Mouse (Mus musculus) liver, embryonic 16.5 days (tissue): Measurements from ENCODE around the gene Zbtb34. TPM values are rescaled to one million over a fixed set of nuclear protein-coding genes. Genes with fewer than 3 reads are reported as not detected.

Source experiments
- ATAC-seq: fragments of 200-750 bp; cut with Nextera tagmentation; 2 replicates; pipeline ENCODE4 v1.8.0; 2017; ENCODE audit warnings: low read depth, mild to moderate bottlenecking, moderate number of reproducible peaks, moderate library complexity
- H3K27ac ChIP-seq: fragments of 300-500 bp; sonication (generic); 2 replicates; pipeline ENCODE4 v1.5.1; 2014; ENCODE audit warnings: mild to moderate bottlenecking, low read length
- H3K27me3 ChIP-seq: fragments of 300-500 bp; sonication (generic); 2 replicates; pipeline ENCODE4 v1.6.1; 2014; ENCODE audit warnings: low read depth, low read length, mixed read lengths; ENCODE audit not compliant: control insufficient read depth, insufficient read depth
- H3K36me3 ChIP-seq: fragments of 300-500 bp; sonication (generic); 2 replicates; pipeline ENCODE4 v1.6.1; 2014; ENCODE audit warnings: mild to moderate bottlenecking; ENCODE audit not compliant: control insufficient read depth, insufficient read depth
- H3K4me1 ChIP-seq: fragments of 300-500 bp; sonication (generic); 2 replicates; pipeline ENCODE4 v1.6.1; 2014; ENCODE audit warnings: low read depth, low read length, mixed read lengths; ENCODE audit not compliant: control insufficient read depth
- H3K4me2 ChIP-seq: fragments of 300-500 bp; sonication (generic); 2 replicates; pipeline ENCODE4 v1.6.1; 2014; ENCODE audit warnings: low read depth, low read length, mixed read lengths
- H3K4me3 ChIP-seq: fragments of 300-500 bp; sonication (generic); 2 replicates; pipeline ENCODE4 v1.5.1; 2014; ENCODE audit warnings: low read depth, mild to moderate bottlenecking, low read length
- H3K9ac ChIP-seq: fragments of 300-500 bp; sonication (generic); 2 replicates; pipeline ENCODE4 v1.6.1; 2014; ENCODE audit warnings: low read depth, low read length
- H3K9me3 ChIP-seq: fragments of 300-500 bp; sonication (generic); replicated peaks from 2 replicates; pipeline ENCODE4 v1.6.1; 2016; ENCODE audit warnings: low read length; ENCODE audit not compliant: control insufficient read depth
- WGBS: fragments of 180-500 bp; shearing (Covaris S2); extraction: QIAGEN DNeasy Blood & Tissue Kit; methylation state at CpG from one replicate; pipeline ENCODE4 v1.1.7; 2014; ENCODE audit not compliant: insufficient replicate concordance; 5-methylcytosine and 5-hydroxymethylcytosine counted together
- polyA plus RNA-seq: library from polyadenylated mRNA; unstranded; fragments of >200 nt; fragmentation: Nextera tagmentation; extraction: Ambion mirVana; gene quantifications from 2 replicates; pipeline ENCODE4 v1.2.1, GENCODE M21; 2015

Gene Zbtb34
- polyA plus RNA-seq, 1 experiment from 2014 or later, result 2.0 TPM

DNA sequence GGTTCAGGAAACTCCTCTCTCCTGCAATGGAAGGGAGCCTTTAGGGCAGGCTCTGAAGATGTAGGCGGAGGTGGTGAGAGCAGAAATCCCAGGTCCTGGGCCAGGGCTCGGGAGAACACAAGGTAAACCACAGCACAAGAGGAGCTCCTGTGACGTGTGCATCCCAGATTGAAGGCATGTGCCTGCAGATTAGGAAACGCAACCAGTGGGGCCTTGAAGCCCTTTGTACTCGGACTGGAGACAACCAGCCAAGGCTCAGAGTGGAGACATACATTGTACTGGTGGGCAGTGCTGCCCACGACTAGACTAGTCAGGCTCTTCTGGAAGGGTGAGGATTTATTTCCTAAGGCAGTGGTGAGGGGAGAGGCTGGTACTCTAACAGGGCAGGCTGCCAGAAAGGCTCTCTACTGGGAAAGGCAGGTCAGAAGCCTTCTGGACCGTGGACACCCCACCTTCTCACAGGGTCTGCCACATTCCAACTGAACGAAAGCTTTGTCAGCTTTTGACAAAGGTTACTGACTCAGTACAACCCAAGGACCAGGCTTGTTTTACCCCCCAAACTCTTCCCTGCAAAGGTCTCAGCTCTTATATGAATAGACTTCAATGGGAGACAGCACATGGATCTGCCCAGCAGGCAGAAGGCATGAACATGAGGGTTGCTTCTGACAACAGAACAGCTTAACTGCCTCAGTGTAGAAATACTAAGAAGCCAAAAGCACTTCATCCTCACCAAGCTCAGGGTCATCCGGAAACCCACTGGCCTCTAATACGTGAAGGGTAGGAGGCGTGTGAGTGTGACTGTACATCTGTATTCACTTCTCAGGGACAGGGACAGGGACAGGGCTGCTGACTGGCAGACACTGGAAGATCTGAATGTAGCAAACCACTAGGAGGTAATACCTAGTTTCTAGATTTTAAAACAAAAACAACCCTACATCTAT, 20.2 kb upstream of the Zbtb34 start:
- H3K36me3 ChIP-seq, result peaks cover 18% of the 10 kb centered on the region; the same call in 1 of the 2 replicates
- H3K4me1 ChIP-seq, result peaks cover 4% of the 10 kb centered on the region
- WGBS, result 71% methylated on average over 11 of the region's 11 CpGs
- no peak overlapping the region for H3K9ac ChIP-seq
- no peak overlapping the region for H3K4me3 ChIP-seq
- H3K4me2 ChIP-seq, result no peak overlapping the region
- H3K27me3 ChIP-seq, result no peaks in the 10 kb centered on the region
- H3K27ac ChIP-seq, result no peak overlapping the region
- H3K9me3 ChIP-seq, result no peaks in the 10 kb centered on the region
- ATAC-seq, result no peak

DNA sequence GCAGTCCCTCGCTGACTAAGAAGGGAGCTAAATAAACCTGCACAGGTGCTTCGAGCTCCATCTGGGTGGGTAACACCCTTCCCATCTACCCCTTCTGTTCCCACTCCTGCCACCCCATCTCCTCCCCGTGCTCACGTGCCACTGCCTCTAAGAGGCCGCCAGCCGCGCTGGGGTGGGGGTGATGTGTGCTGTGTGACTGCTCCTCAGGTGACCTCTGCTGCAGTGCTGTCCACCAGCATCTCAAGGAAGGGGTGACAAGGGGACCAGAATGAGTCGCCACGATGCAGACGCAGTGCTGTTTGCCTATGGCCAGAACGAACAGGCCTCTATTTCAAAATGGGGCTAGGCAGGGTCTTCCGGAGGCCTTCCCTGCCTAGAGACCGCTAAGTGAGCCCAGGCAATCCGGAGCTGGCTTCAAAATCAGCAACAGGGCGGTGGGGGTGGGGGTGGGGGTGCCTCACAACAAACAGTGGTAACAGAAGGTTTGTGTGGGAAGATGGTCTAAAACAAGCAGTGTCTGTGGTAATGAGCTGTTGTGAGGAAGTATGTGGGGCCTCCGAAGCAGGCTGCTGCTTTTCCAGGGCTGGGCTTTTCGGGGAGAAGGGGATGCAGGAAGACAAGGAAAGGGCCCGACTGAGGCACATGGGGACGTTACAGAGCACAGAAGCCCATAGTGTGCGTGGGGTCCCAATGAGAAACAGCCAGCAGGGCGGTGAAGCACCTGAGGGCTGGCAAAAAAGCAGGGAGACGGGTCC, 18.2 kb upstream of the Zbtb34 start:
- H3K27ac ChIP-seq, result no peak overlapping the region
- H3K36me3 ChIP-seq, result peaks cover 13% of the 10 kb centered on the region; the same call in 1 of the 2 replicates
- no peak overlapping the region for H3K4me3 ChIP-seq
- no peak for ATAC-seq
- H3K4me2 ChIP-seq, result no peak overlapping the region
- WGBS, result 81% methylated on average over 22 of the region's 22 CpGs
- H3K4me1 ChIP-seq, result peaks cover 4% of the 10 kb centered on the region
- H3K27me3 ChIP-seq, result no peaks in the 10 kb centered on the region
- H3K9me3 ChIP-seq, result no peaks in the 10 kb centered on the region
- H3K9ac ChIP-seq, result no peak overlapping the region

DNA sequence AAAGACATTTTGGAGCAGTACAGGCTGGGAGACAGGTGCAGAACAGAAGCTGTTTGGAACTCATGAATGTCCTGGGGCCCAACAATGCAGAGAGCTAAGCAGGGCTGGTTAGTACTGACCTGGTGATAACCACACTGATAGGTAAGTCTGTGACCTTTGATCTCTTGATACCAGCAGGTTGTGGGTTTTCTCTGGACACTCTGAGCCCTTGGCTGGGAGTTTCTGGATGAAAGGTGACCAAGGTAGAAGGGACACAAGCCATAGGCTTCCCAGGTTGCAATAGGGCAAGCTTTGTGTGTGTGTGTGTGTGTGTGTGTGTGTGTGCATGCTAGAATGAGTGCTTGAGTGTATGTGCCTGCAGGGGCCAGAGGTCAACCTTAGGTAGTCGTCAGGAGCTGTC, 15.7 kb upstream of the Zbtb34 start:
- Histone ChIP-seq H3K4me2 (no peak overlapping the region), H3K36me3 (no peaks in the 10 kb centered on the region; the same call in 1 of the 2 replicates), H3K4me3 (no peak overlapping the region), H3K4me1 (no peaks in the 10 kb centered on the region; the same call in 1 of the 2 replicates), H3K27ac (no peak overlapping the region), H3K9me3 (no peaks in the 10 kb centered on the region), H3K9ac (no peak overlapping the region), H3K27me3 (no peaks in the 10 kb centered on the region)
- 38% methylated on average over 1 of the region's 1 CpGs for WGBS
- ATAC-seq, result no peak

DNA sequence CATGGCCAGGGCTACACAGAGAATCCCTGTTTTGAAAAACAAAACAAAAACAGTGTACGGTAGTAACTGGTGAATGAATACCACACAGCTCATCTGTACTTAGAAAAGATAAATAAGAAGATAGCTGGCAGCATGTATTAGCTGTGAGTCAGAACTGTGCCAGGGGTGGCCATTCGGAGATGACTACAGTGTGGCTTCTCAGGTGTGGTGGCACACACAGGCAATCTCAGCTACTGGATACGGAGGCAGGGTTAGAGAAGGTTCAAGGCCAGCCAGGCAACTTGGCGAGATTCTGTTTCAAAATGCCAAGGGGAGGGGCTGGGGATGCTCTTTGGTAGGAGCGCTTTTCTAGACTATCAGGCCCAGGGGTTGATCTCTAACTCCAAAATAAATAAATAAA, 14.6 kb upstream of the Zbtb34 start:
- Histone ChIP-seq H3K9me3 (no peaks in the 10 kb centered on the region), H3K27me3 (no peaks in the 10 kb centered on the region), H3K4me1 (no peaks in the 10 kb centered on the region; the same call in 1 of the 2 replicates), H3K4me3 (no peak overlapping the region), H3K36me3 (no peaks in the 10 kb centered on the region; the same call in 1 of the 2 replicates), H3K9ac (no peak overlapping the region), H3K4me2 (no peak overlapping the region), H3K27ac (no peak overlapping the region)
- WGBS, result 74% methylated on average over 5 of the region's 5 CpGs
- no peak for ATAC-seq

DNA sequence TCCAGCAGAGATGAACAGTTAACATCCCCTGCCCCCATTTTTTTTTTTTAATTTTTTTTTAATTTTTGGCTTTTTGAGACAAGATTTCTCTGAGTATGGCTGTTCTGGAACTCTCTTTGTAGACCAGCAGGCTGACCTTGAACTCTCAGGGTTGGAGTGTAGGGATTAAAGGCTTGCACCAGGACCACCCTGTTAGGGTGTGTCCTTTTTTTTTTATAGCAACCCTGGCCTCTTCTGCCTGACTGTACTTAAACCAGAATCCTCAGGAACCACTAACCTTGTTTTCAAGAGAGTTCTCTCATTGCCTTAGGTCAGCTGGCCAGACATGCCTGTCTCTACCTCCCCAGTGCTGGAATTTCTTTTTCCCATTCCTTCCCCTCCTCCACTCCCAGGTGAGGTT, 13.7 kb upstream of the Zbtb34 start:
- no peak overlapping the region for H3K4me3 ChIP-seq
- no peak overlapping the region for H3K9ac ChIP-seq
- no peaks in the 10 kb centered on the region; the same call in 1 of the 2 replicates for H3K36me3 ChIP-seq

DNA sequence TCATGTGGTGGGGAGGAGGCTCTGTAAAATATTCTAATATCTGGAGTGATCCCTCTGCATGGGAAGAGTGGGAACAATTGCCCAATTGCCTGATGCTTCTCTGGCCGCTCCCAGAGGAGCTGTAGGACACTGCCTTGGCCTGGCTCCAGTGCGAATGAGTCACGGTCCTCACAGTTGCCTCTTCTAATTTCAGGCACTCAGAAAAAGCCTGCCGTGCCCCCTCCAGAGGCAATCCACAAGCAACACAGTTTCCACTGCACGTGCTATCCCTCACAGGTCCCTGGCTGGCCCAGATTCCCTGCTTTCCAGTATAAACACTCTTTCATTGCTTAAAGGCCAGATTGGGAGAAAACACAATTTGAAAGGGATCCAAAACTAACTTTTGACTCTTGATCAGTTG, 13.2 kb upstream of the Zbtb34 start:
- no peak; the same call in 1 of the 2 replicates for ATAC-seq
- H3K27me3 ChIP-seq, result no peaks in the 10 kb centered on the region
- no peaks in the 10 kb centered on the region for H3K9me3 ChIP-seq
- H3K4me3 ChIP-seq, result no peak overlapping the region
- no peak overlapping the region for H3K27ac ChIP-seq
- H3K4me2 ChIP-seq, result no peak overlapping the region
- 55% methylated on average over 5 of the region's 5 CpGs for WGBS
- H3K9ac ChIP-seq, result no peak overlapping the region
- H3K36me3 ChIP-seq, result no peaks in the 10 kb centered on the region; the same call in 1 of the 2 replicates
- H3K4me1 ChIP-seq, result no peaks in the 10 kb centered on the region; the same call in 1 of the 2 replicates

More for the DNA sequence above, 13.7 kb upstream of the Zbtb34 start:
- Histone ChIP-seq H3K4me2 (no peak overlapping the region), H3K27ac (no peak overlapping the region), H3K27me3 (no peaks in the 10 kb centered on the region), H3K9me3 (no peaks in the 10 kb centered on the region), H3K4me1 (no peaks in the 10 kb centered on the region; the same call in 1 of the 2 replicates)
- ATAC-seq, result no peak

DNA sequence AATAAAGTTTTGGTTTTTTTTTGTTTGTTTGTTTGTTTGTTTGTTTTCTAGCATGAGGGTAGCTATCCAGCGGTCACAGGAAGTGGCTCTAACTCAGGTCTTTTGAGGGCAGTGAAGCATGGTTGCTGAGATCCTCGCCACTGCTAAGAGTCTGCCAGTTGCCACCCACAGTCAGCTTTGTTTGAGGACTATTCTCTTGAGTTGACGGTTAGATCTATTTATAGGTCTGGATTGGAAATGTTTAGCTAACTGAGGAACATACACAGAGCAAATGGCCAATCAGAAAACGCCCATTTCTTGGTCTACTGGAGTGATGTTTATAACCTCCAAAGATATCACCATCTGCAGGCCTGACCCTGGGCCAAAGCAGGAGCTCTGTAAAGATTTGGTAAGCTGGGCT, 11.6 kb upstream of the Zbtb34 start:
- no peaks in the 10 kb centered on the region for H3K9me3 ChIP-seq
- no peaks in the 10 kb centered on the region; the same call in 1 of the 2 replicates for H3K4me1 ChIP-seq
- no peak overlapping the region for H3K4me2 ChIP-seq
- H3K27me3 ChIP-seq, result no peaks in the 10 kb centered on the region; the same call in 1 of the 2 replicates
- 34% methylated on average over 4 of the region's 4 CpGs for WGBS
- H3K4me3 ChIP-seq, result no peak overlapping the region
- H3K9ac ChIP-seq, result no peak overlapping the region
- H3K27ac ChIP-seq, result no peak overlapping the region
- no peak; the same call in 1 of the 2 replicates for ATAC-seq
- no peaks in the 10 kb centered on the region for H3K36me3 ChIP-seq

DNA sequence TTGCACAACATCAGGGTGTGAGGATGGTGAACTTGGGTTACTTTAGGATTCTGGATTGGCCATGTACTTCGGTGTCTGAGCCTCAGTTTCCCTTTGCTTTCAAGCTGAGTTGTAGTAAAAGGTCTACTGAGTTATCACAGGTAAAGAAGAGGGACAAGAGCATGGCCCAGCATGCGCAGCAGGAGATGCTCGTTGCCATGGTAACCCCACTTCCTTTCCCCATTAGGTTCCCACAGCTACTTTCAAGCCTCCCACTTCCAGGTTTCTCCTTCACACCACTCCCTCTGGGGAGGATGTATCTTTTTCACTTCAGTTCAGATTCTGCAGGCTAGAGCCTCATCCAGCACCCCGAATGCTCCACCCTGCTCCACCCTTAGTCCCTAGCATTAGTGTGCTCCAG, 9.8 kb upstream of the Zbtb34 start:
- Histone ChIP-seq H3K36me3 (no peaks in the 10 kb centered on the region), H3K27me3 (no peaks in the 10 kb centered on the region; the same call in 1 of the 2 replicates), H3K4me2 (no peak overlapping the region), H3K4me1 (peaks cover 6% of the 10 kb centered on the region), H3K27ac (no peak overlapping the region), H3K4me3 (no peak overlapping the region), H3K9me3 (no peaks in the 10 kb centered on the region), H3K9ac (no peak overlapping the region)
- 26% methylated on average over 4 of the region's 4 CpGs for WGBS
- no peak for ATAC-seq
